Mouse (Mus musculus) Muller cell, postnatal 12 days (primary cell): ENCODE data around the gene Atxn10.
"Not testable (repeated sequence)": the region's sequence is repeated elsewhere in the genome, so short reads cannot be mapped to it uniquely, and the experiment has no call there.

Experiments
- DNase-seq: peaks from one replicate; pipeline ENCODE4 v3.0.0-alpha.2; 2015; ENCODE audit errors: inconsistent ontology term

Gene Atxn10

DNA sequence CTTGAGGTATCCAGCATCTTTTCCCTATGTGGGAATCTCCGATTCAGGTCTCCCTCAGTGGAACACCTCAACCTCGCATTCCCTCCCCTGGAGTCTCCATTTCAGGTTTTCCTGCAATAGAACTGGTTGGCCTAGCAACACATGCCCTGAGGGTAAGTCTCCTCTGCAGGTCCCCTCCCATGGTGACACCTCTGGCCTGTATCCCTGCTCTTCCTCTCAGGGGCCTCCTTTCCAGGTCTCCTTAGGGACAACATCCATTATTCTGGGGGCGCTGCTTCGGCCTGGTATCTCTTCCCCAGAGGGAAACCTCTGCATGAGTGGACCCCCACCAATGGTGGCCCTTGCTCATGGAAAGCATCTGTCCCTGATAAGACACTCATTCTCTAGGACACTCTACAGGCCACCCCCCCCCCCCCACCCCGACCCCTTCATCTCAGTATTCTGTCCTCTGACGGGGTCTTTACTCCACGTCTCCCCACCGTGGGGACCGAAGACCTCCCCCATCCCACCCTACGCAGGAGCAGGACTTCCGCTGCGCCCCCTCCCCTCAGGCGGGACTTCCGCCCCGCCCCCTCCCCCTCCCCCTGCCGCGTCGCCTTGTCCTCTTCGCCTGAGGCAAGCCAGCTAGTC, at the start of gene Atxn10:
Gene Atxn10 (plus strand): TSS at position 575 of the 630 bp plus-strand sequence.
- DNase-seq = no peak

DNA sequence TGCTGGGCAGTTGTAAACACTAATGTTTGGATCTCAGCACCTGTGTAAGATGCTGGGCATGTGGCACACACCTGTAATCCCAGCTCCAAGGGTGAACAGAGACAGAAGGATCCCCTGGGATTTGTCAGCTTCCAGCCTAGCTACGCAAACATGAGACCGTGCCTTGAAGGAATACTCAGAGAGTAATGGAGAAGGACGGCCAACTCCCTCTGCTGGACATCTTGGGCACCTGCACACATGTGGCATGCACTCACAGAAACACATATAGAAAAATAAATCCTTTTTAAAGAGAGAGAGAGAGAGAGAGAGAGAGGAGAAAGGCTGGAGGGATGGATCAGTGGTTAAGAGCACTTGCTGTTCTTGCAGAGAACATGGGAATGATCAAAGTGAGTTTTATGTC, 41.4 kb upstream of the Atxn10 start:
- DNase-seq = no peak

DNA sequence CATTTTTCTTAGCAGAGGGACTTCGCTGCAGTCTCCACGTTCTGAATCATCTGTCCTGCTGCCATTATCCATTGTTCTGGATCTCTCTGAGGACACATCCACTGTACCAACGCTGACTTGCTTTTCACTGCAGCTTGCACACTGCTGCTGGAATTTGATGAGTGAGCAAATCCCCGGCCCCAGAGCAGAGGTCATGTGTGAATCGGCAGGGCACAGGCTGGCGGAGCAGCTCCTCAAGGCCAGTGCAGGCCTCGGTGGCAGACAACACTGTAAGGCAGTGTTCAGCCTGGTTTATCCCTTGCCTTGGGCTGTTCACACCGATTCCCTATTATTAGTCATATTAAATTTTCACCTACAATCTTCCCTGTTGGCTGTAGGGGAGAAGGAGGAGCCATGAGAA, 40.5 kb upstream of the Atxn10 start:
- DNase-seq = peak; percentile 70

DNA sequence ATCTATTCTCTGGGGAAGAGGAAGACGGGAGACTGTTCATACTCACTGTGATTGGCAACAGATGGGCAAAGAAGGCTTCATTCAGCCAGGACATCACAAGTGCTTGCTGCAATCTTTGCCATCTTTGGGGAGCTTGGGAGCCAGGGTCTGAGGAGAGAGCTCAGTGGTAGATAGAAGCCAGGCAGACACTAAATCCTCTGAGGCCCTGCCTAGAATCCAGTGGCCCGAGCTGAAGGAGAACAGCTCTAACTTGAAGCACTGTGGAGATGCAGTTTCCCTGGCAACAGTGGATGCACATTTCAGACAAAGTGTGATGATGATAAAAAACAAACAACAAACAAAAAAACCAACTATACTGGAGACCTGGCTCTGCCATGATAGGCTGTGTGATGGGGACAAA, 40.1 kb upstream of the Atxn10 start:
- DNase-seq = no peak

DNA sequence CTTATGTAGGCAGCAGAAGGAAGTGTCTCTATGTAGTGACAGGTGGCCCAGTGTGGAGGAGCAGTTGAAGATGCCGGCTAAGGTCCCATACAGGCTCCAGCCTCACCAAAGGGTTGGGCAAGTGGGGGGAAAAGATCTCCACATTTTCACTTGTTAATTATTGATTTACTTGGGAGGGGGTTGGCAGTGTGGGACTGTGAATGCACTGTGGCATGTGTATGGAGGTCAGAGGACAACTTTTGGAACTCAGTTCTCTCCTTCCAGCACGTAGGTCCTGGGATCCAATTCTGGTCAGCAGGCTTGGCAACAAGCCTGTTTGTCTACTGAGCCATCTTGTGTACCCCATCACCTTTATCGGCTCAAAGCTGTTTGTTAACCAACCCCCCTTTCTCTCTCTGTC, 39.5 kb upstream of the Atxn10 start:
- no peak for DNase-seq

DNA sequence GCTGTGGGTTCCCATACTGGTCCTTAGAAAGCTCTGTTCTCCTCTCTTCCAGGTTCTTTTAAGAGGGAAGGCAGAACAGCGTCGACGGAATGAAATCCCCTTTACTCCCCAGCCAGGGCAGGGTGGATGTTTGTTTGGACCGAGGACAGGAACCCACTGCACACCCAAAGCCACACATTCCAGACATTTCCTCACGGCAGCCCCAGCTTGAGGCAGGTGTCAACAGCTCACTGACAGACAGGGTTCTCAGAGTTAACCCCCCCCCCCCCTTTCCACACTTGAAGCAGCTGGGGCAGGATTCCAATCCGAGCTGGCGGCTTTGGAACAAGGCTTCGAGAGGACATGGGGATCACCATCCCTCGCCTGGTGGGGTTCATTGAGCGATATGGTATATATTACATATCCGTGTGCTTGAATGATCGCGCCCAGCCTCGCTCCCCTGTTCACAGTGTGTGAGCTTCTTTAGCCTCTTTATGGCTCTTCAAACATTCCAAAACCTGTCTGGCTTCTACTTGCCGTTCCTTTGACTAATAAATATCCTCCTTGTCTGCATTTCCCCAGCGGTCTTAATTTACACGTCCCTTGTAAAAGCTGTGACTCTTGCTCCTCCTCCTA, 37.8 kb upstream of the Atxn10 start:
- DNase-seq = peak; percentile 65

DNA sequence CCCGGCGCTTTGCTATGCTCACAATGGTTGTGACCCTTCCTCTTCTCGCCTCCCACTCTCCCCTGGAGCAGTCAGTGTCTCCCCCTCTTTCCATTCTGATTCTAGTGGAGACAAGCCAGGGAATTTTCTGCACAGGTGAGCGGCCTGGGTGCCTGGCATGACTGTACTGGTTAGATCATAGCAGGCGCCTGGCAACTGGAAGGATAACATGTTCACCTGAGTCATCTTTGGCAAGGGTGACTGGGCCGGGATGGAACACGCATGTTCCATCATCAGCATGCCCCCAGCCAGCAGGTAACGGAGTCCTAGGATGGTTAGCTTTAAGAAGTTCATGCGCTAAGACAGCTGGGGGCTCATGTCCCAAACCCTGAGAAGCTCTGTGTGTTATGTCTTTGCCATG, 37.1 kb upstream of the Atxn10 start:
- DNase-seq = no peak

DNA sequence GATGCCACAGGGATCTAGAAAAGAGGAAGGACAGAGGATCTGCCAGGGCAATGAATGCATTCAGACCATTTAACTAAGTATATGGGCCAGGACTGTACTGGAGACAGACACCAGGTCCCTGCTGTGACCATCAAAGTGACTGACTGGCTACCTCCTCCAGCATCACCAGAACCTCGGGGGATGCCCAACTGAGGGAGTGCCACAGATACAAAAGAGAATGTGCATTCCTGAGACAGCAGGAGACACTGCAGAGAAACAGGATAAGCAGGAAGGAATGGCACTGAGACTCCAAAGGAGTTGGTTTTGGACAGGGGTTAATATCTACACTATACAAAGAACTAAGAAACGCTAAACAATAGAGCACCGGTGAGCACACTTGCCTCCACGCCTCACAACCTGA, 32.8 kb upstream of the Atxn10 start:
- DNase-seq = no peak

DNA sequence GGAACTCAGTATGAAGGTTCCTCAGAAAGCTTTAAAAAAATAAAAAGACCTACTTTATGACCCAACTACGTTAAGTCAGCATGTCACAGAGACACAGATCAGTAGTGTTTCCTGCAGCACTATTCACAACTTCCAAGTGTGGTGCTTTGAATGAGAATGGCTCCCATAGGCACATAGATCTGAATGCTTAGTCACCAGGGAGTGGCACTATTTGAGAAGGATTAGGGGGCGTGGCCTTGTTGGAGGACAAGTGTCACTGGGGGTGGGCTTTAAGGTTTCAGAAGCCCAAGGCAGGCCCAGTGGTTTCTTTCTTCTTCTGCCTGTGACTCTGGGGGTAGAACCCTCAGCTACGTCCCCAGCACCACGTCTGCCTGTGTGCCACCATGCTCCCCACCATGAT, 32.1 kb upstream of the Atxn10 start:
- no peak for DNase-seq

DNA sequence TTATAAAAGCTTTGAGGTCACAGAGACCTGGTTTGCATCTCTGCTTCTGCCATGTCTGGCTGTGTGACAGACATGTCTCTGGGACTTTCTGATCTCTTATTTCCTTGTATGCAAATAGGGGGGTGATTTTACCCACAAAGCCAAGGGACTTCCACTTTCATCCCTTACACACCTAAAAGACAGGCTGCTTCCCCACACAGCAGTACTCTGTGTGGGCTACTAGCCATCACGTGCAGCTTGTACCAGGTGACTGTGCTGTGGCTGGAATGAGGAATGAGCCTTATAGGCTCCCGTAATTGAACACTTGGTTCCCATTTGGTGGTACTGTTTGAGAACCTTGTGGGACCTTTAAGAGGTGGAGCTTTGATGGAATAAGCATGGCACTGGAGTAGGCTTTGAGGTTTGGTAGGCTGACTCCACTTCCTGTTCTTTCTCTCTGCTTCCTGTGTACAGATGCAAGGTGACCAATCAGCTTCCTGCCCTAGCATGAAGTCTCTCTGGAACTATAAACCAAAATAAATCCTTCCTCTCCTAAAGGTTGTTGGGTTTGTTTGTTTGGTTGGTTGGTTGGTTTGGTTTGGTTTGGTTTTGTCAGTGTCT, 28.9 kb upstream of the Atxn10 start:
- no peak for DNase-seq

DNA sequence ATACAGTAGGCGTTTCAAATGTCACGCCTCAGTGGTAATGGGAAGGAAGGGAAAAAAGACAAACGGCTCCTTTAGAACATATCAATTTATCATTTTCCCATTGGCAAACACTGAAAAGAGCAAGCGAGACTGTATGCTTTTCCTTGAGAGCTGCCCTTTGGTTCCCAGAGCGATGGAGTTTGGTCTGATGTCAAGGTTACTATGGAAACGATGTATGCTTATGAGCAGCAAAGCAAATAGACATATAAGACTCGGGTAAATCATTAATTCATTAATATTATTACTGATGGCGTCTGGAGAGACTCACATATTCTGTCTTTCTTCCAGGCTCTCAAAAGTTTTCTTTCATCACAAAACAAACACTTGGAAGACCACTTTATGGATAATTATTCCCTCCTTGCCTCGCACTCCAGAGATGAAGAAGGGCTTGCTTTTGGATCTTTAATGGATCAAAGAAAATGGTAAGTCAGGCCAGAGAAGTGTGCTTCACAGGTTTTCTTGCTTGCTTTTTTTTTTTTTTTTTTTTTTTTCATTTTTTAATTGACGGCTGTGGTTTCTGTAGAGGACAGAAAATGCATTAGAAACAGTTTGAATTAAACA, 24.9 kb upstream of the Atxn10 start:
- DNase-seq = no peak

DNA sequence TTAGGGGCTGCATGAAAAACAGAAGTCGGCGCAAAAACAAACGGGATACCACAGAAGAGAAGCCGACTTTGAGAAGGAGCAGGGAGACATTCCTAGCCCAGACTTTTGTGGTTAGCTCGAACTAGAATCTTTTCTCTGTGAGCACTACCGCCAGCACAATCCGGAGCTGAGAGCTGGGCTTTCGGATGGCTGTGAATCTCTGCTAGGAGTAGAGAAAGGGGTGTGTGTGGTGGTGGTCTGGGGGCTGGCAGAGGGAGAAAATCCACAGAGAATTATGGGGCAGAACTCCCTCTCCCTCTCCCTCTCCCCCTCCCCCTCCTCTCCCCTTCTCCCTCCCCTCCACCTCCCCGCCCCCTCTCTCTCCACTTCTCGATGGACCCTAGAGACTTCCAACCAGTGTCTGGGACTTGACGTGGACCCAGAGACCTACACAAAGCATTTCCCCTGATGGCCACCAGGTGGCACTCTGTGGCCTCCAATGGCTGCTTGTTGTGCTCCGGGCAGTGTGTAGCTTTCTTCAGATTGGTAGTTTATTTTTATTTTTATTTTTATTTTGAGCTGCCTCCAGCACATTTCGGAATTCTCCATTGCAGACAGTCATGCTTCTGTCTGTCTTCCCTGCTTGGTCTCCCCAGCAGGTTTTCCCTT, 20.5 kb upstream of the Atxn10 start:
- peak; percentile 59 for DNase-seq

DNA sequence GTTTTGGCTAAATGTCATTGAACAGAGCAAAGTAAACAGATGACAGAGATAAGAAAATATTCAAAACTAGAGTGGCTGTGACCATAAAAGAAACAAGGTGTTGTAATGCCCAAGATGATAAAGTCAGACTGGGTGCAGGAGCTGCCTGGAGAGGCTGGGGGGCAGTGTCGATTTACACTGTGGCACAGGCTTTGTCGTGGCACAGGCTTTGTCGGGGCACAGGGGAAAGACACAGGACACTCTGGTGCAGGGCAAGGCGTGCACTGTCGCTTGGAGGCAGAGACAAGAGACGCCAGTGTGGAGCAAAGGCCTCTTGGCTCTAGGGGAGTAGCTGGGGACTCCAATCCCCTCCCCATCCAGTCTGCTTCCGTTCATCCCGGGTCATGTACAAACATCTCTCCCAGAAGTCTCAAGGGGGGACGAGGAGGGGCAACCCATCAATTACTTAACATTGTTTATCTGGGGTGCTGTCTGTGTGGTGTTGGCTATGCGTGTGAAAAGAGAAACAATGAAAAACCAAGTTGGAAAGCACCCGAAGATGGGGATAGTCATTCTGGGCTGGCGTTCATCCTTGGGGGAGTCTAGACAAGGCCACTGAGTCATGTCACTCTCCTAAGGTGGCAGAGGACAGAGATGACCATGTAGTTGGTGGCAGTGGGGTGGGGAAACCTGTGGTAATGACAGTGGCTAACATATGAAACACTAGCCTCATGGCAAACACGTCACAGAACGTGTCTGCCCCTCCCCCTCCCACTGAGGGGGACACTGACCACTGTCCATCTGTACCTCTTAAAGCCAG, 19.5 kb upstream of the Atxn10 start:
- DNase-seq = no peak

DNA sequence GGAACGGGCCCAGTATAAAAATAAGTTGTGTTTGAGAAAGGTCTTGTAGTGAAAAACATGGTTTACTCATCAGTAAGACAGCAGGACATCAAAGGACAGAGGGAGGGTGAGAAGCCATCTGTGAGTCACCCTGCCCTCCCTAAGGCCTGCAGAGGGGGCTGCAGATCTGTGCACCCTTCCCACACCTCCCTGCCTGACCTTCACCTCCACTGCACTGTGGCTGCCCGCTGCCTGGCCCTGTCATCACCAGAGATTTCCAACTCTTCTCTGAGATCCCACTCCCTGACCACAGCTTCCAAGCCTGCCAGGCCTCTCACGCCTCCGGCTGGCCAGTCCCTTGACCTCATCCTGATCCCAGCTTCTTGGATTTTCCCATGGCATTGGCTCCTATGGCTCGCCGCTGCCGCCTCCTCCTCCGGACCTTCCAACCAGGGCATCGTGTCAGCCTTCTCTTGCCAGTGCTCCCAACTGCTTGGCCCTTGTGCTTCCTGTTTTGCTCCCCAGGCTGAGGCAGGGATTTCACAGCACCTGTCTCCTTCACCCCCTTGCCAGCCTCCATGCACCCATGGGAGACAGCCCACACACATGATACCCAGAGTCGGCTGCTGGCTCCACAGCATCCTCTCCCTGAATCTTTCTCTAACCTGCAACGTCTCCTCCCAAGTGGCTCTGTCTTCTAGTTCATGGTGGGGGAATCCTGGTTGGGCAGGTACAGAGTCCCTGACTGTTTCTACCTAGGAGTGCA, 15.9 kb upstream of the Atxn10 start:
- peak; percentile 48 for DNase-seq

DNA sequence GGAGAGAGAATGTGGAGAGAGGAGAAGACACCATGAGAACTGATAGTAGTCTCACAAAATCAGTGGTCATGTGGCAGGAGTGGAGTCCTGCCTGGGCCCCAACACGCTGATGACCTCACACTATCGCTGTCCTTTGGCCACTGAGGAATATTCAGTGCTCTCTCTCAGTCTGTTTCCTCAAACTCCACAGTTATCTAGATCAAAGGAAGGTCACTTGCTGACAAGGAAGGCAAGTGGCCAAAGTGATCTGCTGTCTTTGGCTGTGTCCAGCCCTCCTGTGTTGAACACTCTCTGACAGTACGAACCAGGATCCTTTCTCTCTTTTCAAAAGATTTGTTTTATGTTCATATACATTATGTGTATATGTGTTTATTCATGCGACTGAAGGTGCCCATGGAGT, 12.8 kb upstream of the Atxn10 start:
- no peak for DNase-seq

DNA sequence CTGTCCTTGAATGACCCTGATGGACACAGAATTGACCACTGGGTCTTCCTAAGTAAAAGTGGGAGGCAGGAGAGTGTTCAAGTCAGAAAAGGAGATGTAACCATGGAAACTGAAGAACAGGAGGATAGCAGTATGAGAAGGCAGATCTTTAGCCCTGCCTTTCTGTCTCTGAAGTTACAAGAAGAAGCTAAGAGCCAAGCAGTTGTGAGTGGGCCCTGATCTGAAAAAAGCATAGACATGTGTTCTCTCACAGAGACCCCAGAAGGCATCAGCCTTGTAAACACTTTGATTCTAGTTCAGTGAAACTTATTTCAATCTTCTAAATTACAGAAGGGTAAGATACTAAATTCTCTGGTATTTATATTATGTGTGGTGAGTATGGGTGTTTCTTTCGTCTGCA, 11.6 kb upstream of the Atxn10 start:
- DNase-seq = no peak

DNA sequence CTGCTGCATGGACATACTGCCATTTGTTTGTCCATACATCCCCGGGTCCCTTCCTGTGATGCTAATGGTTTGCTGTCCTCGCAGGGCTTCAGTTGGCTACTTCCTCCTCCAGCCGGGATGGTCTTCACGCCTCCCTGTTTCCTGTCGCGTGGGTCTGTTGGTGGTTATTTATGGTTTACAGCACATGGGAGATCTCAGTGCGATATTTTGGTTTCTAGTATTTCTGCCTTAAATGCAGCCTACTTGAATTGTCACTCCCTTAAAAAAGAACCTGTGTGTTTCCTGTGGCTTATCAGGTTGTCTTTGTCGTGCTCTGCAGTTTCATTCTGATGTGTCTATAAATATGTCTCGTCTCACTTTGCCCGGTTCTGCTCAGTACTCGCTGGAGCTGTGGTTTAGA, 8.2 kb upstream of the Atxn10 start:
- DNase-seq = no peak

DNA sequence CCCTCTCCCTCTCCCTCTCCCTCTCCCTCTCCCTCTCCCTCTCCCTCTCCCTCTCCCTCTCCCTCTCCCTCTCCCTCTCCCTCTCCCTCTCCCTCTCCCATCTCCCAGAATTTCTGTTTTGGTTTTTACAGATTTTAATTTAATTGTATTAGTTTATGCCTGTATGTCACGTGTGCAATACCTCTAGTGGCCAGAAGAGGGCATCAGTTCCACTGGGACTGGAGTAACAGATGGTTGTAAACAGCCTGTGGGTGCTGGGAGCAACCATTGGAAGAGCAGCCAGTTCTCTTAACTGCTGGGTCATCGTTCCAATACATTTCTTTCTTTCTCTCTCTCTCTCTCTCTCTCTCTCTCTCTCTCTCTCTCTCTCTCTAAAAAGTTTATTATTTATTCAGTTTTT, 7.6 kb upstream of the Atxn10 start:
- DNase-seq = not testable (repeated sequence)

DNA sequence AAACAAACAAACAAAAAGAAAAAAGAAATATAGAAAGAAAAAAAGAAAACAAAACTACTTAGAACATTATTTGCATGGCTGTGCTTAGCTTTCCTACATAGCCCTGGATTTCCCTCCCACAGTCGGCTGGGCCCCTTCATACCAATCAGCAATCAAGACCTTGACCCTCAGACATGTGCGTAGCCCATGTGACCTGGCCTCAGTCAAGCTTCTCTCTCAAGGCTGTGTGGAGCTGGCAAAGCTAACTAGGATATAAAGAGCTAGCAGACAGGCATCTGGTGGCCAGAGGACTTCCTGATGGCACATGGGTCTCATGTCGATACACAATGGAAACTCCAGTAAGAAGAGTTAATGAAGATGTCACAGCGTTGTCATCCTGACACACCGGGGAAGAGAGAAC, 6.9 kb upstream of the Atxn10 start:
- DNase-seq = no peak

DNA sequence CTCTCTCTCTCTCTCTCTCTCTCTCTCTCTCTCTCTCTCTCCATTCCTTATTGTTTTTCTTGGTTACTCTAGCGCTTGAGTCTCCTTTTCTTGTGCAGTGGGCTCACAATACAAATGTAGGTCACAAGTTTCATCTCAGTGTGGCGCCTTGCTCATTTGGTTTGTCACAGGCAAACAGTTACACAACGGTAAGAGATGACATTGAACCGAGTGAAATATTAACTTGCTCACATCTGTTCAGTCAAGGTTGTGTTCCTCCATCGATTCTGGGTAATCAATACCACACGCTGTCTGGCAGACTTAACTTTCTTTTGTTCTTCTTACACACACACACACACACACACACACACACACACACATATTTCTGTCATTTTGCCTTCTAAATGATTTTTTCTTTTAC, 6.0 kb upstream of the Atxn10 start:
- no peak for DNase-seq

DNA sequence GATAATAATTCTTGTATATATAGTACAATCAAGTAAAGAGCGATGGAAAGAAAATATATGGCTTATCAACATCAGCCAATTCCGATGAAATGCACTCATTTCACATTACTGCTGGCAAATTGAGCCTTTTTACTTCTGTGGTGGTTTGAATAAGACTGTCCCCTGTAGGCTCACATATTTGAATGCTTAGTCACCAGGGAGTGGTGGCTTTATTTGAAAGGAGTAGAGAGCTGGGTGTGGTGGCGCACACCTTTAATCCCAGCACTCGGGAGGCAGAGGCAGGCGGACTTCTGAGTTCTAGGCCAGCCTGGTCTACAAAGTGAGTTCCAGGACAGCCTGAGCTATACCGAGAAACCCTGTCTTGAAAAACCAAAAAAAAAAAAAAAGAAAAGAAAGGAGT, 2.5 kb upstream of the Atxn10 start:
- DNase-seq = not testable (repeated sequence)
